Mouse (Mus musculus): ENCODE measurements around the gene Sugp1.
"Not testable (repeated sequence)": the region's sequence is repeated elsewhere in the genome, so short reads cannot be mapped to it uniquely, and the experiment has no call there.

Sugp1 gene

DNA sequence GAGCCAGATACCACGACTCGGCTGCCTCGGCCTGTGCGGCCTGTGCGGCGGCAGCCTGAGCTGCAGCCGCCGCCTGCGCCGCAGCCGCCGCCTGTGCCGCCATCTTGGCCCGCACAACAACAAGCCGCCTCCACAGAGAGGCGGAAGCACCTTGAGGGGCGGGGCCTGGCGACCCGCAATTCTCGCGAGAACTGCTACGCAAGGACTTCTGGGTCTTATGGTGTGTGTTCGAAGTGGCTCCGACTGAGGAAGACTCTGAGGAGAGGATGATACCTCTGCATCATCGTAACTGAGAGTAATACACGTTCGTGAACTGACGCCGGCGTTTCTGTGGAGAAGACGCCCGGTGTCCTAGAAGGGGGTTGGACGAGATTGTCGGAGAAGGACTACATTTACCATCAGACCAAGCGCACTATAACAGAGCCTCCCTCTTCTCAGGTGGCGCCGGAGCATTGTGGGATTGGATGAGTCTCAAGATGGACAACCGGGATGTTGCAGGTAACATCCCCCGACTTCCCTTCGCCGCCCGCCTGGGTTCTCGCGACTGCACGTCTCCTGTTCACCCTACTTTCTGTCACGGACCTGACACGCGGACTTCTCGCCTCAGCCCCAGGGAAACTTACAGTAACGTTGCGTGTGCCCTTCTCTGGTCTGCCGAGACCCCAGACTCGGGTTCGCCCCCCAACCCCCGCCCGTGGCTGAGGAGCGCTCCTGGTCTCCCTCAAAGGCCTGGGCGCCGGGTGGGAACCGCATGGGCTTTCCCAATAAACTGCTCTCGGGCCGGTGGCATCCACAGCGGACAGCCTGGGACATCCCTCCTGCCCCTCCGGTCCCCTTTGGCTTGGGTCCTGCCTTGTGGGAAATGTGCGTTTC is at the start of gene Sugp1, which contains the start of gene Mau2:
Sugp1 (plus strand) TSS at position 231 of the 873 bp plus-strand sequence.
Mau2 (minus strand) TSS at position 152 of the 873 bp plus-strand sequence.
- peak; percentile 98 to 99 for DNase-seq

DNA sequence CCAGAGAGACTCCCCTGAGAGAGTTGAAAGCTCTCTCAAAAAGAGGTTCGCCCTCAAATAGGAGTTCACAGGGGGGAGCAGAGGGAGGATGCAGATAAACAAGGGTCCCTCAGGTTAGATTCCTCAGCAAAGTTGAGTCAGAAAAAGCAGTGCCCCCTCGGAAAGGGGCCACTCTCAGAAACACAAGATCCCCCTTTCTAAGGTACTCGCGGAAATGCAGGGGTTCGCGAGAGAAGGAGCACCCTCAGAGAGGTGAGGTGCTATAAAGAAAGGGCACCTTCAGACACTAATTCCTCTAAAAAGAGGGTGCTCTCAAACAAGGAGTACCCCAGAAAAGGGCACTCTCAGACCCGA is 47.2 kb upstream of the Sugp1 start:
- DNase-seq: no peak

- peak; percentile 100 for DNase-seq
Observed at GRCm38 (mm10) chr8:69995776-69996588, 46.6 kb upstream of the Sugp1 start, which contains the start of gene Gatad2a. Gene Gatad2a (minus strand): TSS chr8:69996384.

- DNase-seq: no peak
Observed at GRCm38 (mm10) chr8:69996589-69997285, 45.9 kb upstream of the Sugp1 start.

- DNase-seq: no peak
Observed at GRCm38 (mm10) chr8:69998706-69999105, 43.9 kb upstream of the Sugp1 start.

- DNase-seq: no peak
Observed at GRCm38 (mm10) chr8:69999236-69999635, 43.4 kb upstream of the Sugp1 start.

- no peak for DNase-seq
Observed at GRCm38 (mm10) chr8:70000226-70000625, 42.4 kb upstream of the Sugp1 start.

- peak; percentile 67 to 80 for DNase-seq
Observed at GRCm38 (mm10) chr8:70001176-70001891, 41.3 kb upstream of the Sugp1 start.

- not testable (repeated sequence) for DNase-seq
Observed at GRCm38 (mm10) chr8:70001892-70002191, 40.8 kb upstream of the Sugp1 start.

GRCm38 (mm10) chr8:70003204-70003657 is 39.4 kb upstream of the Sugp1 start:
- no peak for DNase-seq

GRCm38 (mm10) chr8:70004345-70004744 is 38.3 kb upstream of the Sugp1 start:
- peak in 1 of 2 experiments; percentile 25 for DNase-seq

DNA sequence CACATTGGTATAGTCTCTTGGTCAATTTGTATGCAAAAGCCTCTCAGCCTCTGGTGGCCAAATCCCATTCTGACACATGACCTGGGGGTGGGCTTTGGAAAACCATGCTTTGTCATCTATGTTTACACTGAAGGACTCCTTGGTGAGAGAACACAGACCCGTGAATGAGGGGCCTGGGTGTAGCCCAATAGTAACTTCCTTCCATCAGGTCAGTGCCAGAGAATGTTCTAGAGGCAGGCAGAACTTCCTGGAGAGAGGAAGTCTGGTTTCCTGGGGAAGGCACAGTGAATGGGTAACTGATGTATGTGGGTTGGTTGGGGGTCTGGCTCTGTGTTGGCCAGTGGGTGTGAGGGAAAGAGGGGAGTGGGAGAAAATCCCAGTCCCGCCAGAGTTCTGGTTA is 37.4 kb upstream of the Sugp1 start:
- no peak for DNase-seq

GRCm38 (mm10) chr8:70010796-70011195 is 31.8 kb upstream of the Sugp1 start:
- DNase-seq: not testable (repeated sequence)

DNA sequence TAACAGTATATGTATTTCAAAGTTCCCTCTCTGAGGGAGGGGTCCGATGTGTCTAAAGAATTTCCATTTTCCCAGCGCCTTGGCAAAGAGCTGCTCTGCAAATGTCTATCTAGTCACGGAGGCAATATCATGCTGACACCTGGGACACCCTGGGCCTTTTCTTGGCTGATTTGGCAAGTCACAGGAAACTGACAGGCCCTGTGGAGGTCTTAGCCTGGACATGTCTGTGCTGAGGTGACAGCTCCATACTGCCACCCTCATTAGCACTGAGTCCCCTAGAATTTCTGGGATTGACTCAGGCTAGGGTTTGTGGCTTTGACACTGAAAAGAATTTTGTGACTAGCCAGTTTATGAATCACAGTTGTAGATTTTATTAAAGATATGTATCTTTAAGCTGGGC is 30.3 kb upstream of the Sugp1 start:
- no peak for DNase-seq

DNA sequence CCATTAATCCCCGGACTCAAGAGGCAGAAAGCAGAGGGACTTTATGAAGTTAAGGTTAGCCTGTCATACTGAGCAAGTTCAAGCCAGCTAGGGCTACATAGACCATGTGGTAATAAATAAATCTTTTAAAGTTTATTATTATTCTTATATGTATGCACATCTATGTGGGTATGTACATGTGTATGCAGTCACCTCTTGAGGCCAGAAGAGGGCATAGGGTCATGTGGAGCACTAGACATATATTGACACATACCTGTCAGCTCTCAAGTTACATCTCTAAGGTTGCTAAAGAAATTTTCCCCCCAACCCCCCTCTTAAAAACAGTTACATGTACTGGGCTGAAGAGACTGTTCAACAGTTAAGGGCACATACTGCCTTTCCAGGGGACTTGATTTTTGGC is 29.9 kb upstream of the Sugp1 start:
- DNase-seq: no peak

DNA sequence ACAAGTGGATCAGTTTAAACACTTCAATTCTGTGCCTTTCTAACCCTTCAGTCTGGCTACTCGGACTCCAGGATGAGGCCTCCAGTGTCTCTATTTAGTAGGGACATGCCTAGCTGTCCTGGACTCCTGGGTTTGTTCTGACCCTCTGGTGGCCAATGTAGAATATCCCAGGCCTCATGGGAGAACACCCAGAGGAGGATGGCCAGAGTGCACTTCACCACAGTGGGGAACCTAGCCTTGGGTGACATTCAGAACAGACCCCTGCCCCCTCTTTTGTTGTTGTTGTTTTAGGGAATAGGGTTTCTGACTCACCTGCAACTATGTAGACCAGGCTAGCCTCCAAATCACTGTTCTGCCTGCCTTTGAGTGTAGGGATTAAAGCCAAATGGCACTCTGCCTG is 27.6 kb upstream of the Sugp1 start:
- DNase-seq: no peak

DNA sequence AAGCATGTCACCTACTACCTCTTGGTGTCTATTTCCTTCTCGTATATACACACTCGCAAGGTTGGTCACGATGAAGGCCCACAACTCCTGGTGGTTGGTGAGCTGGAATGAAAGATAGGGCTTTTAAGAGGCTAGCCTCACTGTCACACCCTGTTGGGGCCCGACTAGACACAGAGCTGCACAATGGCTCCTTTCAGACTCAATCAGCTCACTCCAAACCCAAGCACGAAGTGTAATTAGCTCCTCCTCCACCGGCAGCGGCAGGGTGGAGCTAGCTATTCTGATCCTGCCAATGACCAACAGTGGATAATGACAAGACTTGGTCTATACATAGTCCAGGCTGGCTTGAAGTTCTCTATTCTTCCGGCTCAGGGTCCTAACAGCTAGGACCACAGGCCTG is 19.0 kb upstream of the Sugp1 start:
- no peak for DNase-seq

DNA sequence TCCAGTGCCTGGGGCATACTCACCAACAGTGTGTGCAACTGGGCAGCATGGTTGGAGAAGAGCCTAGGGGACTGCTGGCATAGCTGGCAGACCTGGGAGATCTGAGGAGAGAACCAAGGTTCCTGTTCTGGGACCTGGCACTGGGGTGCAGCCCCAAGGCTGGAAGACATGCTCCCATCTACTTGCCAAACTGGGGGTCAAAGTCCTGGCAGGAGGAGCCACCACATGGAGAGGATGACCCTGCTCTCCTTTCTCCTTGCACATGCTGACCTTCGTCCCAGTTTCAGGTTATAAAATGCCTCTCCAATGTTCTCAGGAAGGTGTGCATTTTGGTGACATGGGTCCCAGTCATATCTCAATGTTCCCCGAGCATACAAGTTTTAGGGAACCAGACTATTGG is 16.5 kb upstream of the Sugp1 start:
- DNase-seq: no peak

GRCm38 (mm10) chr8:70030255-70030654 is 12.4 kb upstream of the Sugp1 start:
- no peak for DNase-seq

DNA sequence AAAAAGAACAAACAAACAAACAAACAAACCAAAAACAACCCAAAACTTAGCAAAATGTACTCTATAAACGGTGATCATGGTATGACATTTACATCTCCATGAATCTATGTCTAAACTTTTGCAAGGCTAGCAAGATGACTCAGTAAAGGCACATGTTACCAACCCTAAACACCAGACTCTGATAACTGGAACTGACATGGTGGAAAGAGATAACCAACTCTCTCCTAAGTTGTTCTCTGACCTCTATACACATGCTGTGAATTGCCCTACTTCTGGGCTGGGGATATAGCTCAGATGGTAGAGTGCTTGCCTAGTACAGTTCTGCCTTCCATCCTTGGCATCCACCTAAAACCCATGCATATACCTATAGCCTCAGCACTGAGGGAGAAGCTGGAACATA is 4.6 kb upstream of the Sugp1 start:
- DNase-seq: no peak

- peak in 1 of 2 experiments; percentile 64 for DNase-seq
Observed at GRCm38 (mm10) chr8:70041885-70042546, 597 bp upstream of the Sugp1 start.

- DNase-seq: no peak
Observed at GRCm38 (mm10) chr8:70043996-70044395, 1.4 kb downstream of the Sugp1 start.
